In the genomic region with DNA sequence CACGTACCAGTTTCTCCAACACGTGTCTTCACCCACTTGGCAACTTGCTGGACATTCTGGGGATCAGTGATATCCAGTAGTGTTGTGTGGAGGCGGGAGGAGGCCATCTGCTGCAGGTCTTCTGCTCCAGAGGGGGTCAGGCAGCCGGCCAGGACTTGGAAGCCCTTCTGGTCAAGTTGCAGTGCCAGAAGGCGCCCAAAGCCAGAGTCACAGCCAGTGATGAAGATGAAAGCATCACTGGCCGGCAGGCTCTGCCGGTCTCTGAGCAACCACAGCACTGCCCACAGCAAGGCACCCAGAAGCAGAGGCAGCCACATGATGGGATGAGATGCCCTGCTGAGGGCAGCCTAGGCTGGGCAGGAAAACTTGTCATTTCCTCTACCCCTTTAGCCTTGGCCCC, we compare ENCODE assay signal across 9 mouse cellular contexts. TPM values are rescaled to one million over a fixed set of nuclear protein-coding genes. Genes with fewer than 3 reads are reported as not detected.
A peak's percentile ranks its signal among the peaks of the same experiment; 100 is the strongest.
DNase-seq lines count a peak whose midpoint lies in the region; ATAC-seq lines count a peak whose summit lies in the region.
"Had no signal": no experiment of that assay in that cellular context is flagged by ENCODE, and none has a peak within 500 bp of the region (broad histone marks: within the 10 kb centered on the region; RNA-seq: fewer than 3 reads in every experiment).

No protein-coding gene starts in this region.

- peaks cover 68% of the 10 kb centered on the region for H3K4me1 ChIP-seq in megakaryocyte, embryonic 14.5 days
- H3K4me1 ChIP-seq in forebrain, embryonic 11.5 days (replicated peaks; ENCODE audit: control insufficient read depth, insufficient read depth, low read length): no peaks in the 10 kb centered on the region; the same call in 1 of the 2 replicates

- 82% methylated on average over 7 of the region's 7 CpGs for WGBS in forebrain, embryonic 11.5 days

- no peaks in the 10 kb centered on the region for H3K9me3 ChIP-seq in megakaryocyte, embryonic 14.5 days
- no peaks in the 10 kb centered on the region for H3K9me3 ChIP-seq in forebrain, embryonic 11.5 days (ENCODE audit: control insufficient read depth, low read length)
- H3K9me3 ChIP-seq: neural tube, embryonic 12.5 days had no signal

- no peak overlapping the region for H3K27ac ChIP-seq in forebrain, embryonic 11.5 days (ENCODE audit: low read depth, low read length)

- no peaks in the 10 kb centered on the region for H3K27me3 ChIP-seq in megakaryocyte, embryonic 14.5 days (replicated peaks)
- H3K27me3 ChIP-seq in forebrain, embryonic 11.5 days (ENCODE audit: control insufficient read depth, insufficient read depth, low read length): no peaks in the 10 kb centered on the region
- H3K27me3 ChIP-seq: neural tube, embryonic 12.5 days had no signal

- DNase-seq in cerebellum, adult 9-10 months: peak; percentile 98
- peak; percentile 55 to 80 for DNase-seq in gastrocnemius, postnatal 4 days (ENCODE audit: low spot score in 2 of 2)
- DNase-seq in layer of hippocampus, postnatal 14 days (ENCODE audit: low spot score in 2 of 2): peak; percentile 58 to 76
- no peak for DNase-seq in ovary, adult 18-20 months (ENCODE audit: low spot score)
- no peak for DNase-seq in forebrain, embryonic 11.5 days (ENCODE audit: low spot score)

- no peak for ATAC-seq in megakaryocyte, adult 5-6 weeks (ENCODE audit: poor library complexity, severe bottlenecking)
- no peak for ATAC-seq in activated CD4-positive, CD25-positive, alpha-beta regulatory T cell, adult 4 months
- ATAC-seq in forebrain, embryonic 11.5 days (replicated peaks; ENCODE audit: low FRiP score): no peak

- peaks cover 83% of the 10 kb centered on the region for H3K36me3 ChIP-seq in megakaryocyte, embryonic 14.5 days (replicated peaks; ENCODE audit: low read length)
- no peaks in the 10 kb centered on the region for H3K36me3 ChIP-seq in forebrain, embryonic 11.5 days (ENCODE audit: control insufficient read depth, insufficient read depth, low read length)

- H3K4me2 ChIP-seq in forebrain, embryonic 11.5 days (ENCODE audit: low read depth, low read length, severe bottlenecking): no peak overlapping the region

- H3K9ac ChIP-seq in forebrain, embryonic 11.5 days (ENCODE audit: low read length): no peak overlapping the region
- H3K9ac ChIP-seq: neural tube, embryonic 12.5 days had no signal

- H3K4me3 ChIP-seq in megakaryocyte, embryonic 14.5 days (replicated peaks): peak overlapping the region; percentile 8
- no peak overlapping the region for H3K4me3 ChIP-seq in forebrain, embryonic 11.5 days (ENCODE audit: low read depth, low read length)
- H3K4me3 ChIP-seq: neural tube, embryonic 12.5 days had no signal

RNA-seq across cellular contexts. Expression of a gene that starts 4.4 kb away (rescaled TPM):
- polyA plus RNA-seq in megakaryocyte, embryonic 14.5 days (2012; ENCODE audit: insufficient read depth, low replicate concordance): 15.8 and 37.7 TPM in 2 replicates
- 3.4 and 6.0 TPM in 2 replicates for total RNA-seq in megakaryocyte, adult 5-6 weeks (2015)
- 0.94 and 3.6 TPM in 2 replicates for total RNA-seq in megakaryocyte, adult 5-6 weeks (2017)
- total RNA-seq in gastrocnemius, postnatal 4 days (2021): 10 to 100 TPM; 11.7 to 12.1 TPM
- total RNA-seq in layer of hippocampus, postnatal 14 days (2021): 1 to 10 TPM; 8.1 to 8.8 TPM
- 1 to 10 TPM; 5.7 to 8.9 TPM for polyA plus RNA-seq in activated CD4-positive, CD25-positive, alpha-beta regulatory T cell, adult 4 months (2017; shearing (Covaris generic))
- polyA plus RNA-seq in forebrain, embryonic 11.5 days (2014; fragmentation: Nextera tagmentation; extraction: Ambion mirVana): 12.3 and 12.6 TPM in 2 replicates

RNA-seq across cellular contexts. Expression of a gene that starts 5.6 kb away (rescaled TPM):
- 56.5 and 587 TPM in 2 replicates for polyA plus RNA-seq in megakaryocyte, embryonic 14.5 days (2012; ENCODE audit: insufficient read depth, low replicate concordance)
- 190 and 212 TPM in 2 replicates for total RNA-seq in megakaryocyte, adult 5-6 weeks (2015)
- 135 and 165 TPM in 2 replicates for total RNA-seq in megakaryocyte, adult 5-6 weeks (2017)
- 100 to 1,000 TPM; 218 to 231 TPM for total RNA-seq in gastrocnemius, postnatal 4 days (2021)
- 10 to 100 TPM; 96.9 to 98.1 TPM for total RNA-seq in layer of hippocampus, postnatal 14 days (2021)
- 100 to 1,000 TPM; 218 to 252 TPM for polyA plus RNA-seq in activated CD4-positive, CD25-positive, alpha-beta regulatory T cell, adult 4 months (2017; shearing (Covaris generic))
- 191 and 202 TPM in 2 replicates for polyA plus RNA-seq in forebrain, embryonic 11.5 days (2014; fragmentation: Nextera tagmentation; extraction: Ambion mirVana)

RNA-seq across cellular contexts. Expression of a gene that starts 15.4 kb away (rescaled TPM):
- polyA plus RNA-seq in megakaryocyte, embryonic 14.5 days (2012; ENCODE audit: insufficient read depth, low replicate concordance): 1.1 and 1.9 TPM in 2 replicates
- total RNA-seq in megakaryocyte, adult 5-6 weeks (2015): not detected in 2 replicates
- not detected in 2 replicates for total RNA-seq in megakaryocyte, adult 5-6 weeks (2017)
- 100 to 1,000 TPM; 148 to 157 TPM for total RNA-seq in gastrocnemius, postnatal 4 days (2021)
- 10 to 100 TPM; 28.1 to 28.5 TPM for total RNA-seq in layer of hippocampus, postnatal 14 days (2021)
- 1 to 10 TPM; 2.9 to 6.1 TPM for polyA plus RNA-seq in activated CD4-positive, CD25-positive, alpha-beta regulatory T cell, adult 4 months (2017; shearing (Covaris generic))
- polyA plus RNA-seq in forebrain, embryonic 11.5 days (2014; fragmentation: Nextera tagmentation; extraction: Ambion mirVana): 0.65 and 0.69 TPM in 2 replicates

RNA-seq across cellular contexts. Expression of a gene that starts 17.5 kb away (rescaled TPM):
- polyA plus RNA-seq in megakaryocyte, embryonic 14.5 days (2012; ENCODE audit: insufficient read depth, low replicate concordance): 17.7 and 57.2 TPM in 2 replicates
- 60.5 and 76.0 TPM in 2 replicates for total RNA-seq in megakaryocyte, adult 5-6 weeks (2015)
- total RNA-seq in megakaryocyte, adult 5-6 weeks (2017): 46.8 and 47.1 TPM in 2 replicates
- 100 to 1,000 TPM; 311 to 352 TPM for total RNA-seq in gastrocnemius, postnatal 4 days (2021)
- 10 to 100 TPM; 76.7 to 86.1 TPM for total RNA-seq in layer of hippocampus, postnatal 14 days (2021)
- under 1 TPM; 0.69 to 0.92 TPM for polyA plus RNA-seq in activated CD4-positive, CD25-positive, alpha-beta regulatory T cell, adult 4 months (2017; shearing (Covaris generic))
- 144 and 151 TPM in 2 replicates for polyA plus RNA-seq in forebrain, embryonic 11.5 days (2014; fragmentation: Nextera tagmentation; extraction: Ambion mirVana)

RNA-seq across cellular contexts. Expression of a gene that starts 26.7 kb away (rescaled TPM):
- 0.18 TPM in 1 of 2 replicates, not detected in the other for polyA plus RNA-seq in megakaryocyte, embryonic 14.5 days (2012; ENCODE audit: insufficient read depth, low replicate concordance)
- 0.07 and 0.18 TPM in 2 replicates for total RNA-seq in megakaryocyte, adult 5-6 weeks (2015)
- 0.18 and 0.28 TPM in 2 replicates for total RNA-seq in megakaryocyte, adult 5-6 weeks (2017)
- total RNA-seq in gastrocnemius, postnatal 4 days (2021): 1 to 10 TPM; 7.5 to 8.3 TPM
- 10 to 100 TPM; 23.3 to 26.4 TPM for total RNA-seq in layer of hippocampus, postnatal 14 days (2021)
- polyA plus RNA-seq in activated CD4-positive, CD25-positive, alpha-beta regulatory T cell, adult 4 months (2017; shearing (Covaris generic)): 1 to 10 TPM; 5.0 to 5.6 TPM
- 10.5 and 11.7 TPM in 2 replicates for polyA plus RNA-seq in forebrain, embryonic 11.5 days (2014; fragmentation: Nextera tagmentation; extraction: Ambion mirVana)

Comparison
In these comparisons a context has a peak if more than half of its experiments do, and no peak if none do; other contexts are left out.
1. DNase-seq: peak in cerebellum, adult 9-10 months (single experiment), gastrocnemius, postnatal 4 days (2 of 2) and layer of hippocampus, postnatal 14 days (2 of 2); none in ovary, adult 18-20 months (single experiment) and forebrain, embryonic 11.5 days (single experiment).
2. RNA of a gene that starts 15.4 kb away (total RNA-seq): 148 to 157 TPM in gastrocnemius, postnatal 4 days and 28.1 to 28.5 TPM in layer of hippocampus, postnatal 14 days; not detected in megakaryocyte, adult 5-6 weeks; every median in the first group is over 10 times any median in the second.